Mouse (Mus musculus) telencephalon, adult 2 months (tissue): ENCODE data around the gene Gm45623.

ENCODE experiments used
- DNase-seq: peaks from one replicate; pipeline ENCODE4 v3.0.0-alpha.2; 2011; ENCODE audit warnings: low read depth, low spot score

Gene Gm45623

DNA sequence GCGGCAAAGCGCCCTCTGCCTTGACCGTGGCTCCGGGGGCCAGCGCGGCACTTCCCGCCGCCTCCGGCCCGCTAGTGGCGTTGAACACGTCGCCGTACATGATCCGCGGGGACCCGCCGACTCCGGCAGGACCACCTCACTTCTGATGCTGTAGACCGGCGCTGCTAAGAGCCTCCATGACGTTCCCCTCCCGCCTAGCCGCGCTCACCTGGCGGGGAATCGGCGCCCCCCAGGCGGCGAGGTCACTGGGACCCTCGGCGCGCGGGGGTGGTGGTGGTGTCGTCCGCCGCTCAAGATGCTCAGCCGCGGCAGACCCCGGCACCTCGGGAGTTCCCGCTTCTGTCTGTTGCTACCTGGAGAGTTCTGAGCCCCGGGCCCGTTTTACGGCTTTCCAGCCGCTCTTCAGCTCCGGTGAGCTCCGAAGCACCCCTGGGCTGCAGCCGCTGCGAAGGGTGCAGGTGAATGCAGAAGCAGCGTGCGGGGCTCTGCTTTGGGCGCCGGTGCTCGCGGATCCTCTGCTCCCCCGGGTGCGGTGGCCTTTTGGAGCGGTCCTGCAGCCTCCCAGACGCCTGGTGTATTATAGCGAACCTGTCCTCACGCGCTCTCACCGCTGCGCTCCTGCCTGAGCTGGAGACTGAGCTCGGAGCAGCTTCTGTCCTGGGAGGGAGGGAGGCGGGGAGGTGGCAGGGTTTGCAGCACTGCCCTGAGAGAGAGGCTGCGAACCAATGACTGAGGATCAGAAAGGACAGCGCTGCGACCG, at the start of gene Gm45623:
TSS of gene Gm45623 (minus strand) at position 636 of the 760 bp plus-strand sequence.
- DNase-seq, result no peak

DNA sequence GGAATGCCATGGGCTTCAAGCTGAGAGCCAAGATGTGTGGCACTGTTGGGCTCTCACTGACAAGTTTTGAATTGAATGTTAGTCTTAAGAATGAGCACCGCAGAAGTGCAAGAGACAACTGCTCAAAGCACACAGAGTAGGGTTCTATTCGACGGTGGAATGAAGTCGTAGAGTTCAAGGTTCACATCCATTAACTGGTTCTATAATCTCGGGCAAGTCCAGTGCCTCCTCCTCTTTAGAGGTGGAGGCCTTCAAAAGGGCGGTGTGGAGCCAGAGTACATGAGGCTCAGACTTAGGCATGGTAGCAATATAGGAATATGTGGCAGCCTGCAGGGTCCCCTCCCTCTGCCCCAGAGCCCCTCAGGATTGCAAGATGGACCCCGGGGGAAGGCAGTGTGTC, 43.8 kb upstream of the Gm45623 start:
- DNase-seq, result no peak

DNA sequence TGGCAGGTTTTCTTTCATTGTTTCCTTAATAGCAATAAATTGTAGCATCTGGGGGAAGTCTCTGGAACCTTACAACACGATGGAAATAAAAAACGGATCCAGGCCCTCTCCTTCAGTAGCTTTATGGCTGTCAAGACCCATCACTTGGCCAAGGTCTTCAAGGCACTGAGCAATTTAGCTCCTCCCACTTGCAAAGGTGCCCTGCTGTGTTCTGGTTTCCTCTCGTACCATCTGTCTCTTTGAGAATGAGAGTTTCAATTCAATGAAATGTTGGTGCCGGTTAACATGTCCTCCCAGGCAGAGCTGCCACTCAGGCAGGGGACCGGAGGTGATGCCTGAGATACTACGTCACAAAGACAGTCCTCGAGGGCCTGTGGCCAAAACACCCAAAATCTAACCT, 41.9 kb upstream of the Gm45623 start:
- no peak for DNase-seq

DNA sequence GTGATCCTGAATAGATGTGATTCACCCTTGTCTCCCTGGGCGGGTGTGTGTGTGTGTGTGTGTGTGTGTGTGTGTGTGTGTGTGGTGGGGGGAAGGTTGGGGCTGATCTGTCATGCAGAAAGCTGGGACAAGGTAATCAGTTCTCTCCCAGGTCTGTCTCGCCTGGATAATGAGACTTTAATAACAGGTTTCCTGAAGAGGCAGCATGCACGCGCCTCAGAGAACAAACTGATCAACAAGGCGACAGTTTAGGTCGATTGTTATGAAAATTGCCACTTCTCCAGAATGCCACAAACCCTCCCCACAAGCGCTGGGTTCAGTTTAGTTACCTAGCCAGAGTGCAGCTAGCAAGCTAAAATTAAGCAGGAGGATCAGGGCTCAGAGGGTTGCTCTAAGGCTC, 40.8 kb upstream of the Gm45623 start:
- no peak for DNase-seq

DNA sequence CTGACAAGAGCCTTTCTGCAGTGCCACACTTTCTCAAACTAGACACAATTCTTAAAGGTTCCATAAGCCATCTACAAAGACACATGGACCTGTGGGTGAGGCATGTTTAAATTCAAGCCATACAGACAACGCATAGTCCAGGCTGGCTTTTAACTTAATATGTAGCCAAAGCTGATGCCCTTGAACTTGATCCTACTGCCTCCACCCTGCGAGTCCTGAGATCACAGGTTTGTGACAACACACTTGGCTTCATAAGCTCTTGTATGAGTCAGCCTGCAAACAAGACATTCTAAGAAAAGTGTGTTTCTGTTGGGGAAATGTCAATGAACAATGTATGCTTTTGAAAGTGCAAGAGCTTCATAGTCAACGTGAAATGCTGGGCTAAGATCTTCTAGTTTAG, 39.2 kb upstream of the Gm45623 start:
- no peak for DNase-seq

DNA sequence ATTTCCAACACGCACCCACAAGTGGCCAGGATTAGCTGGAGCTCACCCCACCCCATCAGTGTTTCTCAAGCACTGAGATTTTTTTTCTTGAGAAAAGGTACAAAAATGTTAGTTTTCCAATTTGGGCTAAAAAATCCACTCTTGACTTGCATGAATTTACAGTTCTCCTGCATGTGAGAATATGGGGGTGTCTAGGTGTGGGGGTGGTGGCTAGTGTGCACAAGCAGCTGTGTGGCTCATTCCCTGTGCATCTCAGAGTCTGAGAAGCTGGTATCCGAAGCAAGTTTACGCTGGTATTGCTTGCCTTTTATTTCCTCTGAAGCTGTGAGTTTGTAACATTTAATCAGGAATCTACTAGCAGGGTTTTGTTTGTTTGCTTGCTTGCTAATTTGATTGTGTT, 37.1 kb upstream of the Gm45623 start:
- DNase-seq, result peak; percentile 63

DNA sequence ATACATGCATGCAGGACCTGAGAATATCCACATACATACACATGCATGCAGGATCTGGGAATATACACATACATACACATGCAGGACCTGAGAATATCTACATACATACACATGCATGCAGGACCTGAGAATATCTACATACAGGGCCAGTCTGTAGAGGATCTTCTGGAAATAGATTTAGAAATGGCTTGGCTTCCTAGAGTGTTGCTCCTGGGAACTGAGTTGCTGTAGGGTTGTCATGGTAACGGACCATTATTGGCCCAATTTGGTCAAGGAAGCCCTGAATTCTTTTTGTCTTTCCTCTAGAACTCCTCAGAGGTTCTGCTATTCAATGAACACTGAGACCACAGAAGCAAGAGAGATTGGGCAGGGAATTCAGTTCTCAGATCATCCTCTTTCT, 29.0 kb upstream of the Gm45623 start:
- peak; percentile 86 for DNase-seq

DNA sequence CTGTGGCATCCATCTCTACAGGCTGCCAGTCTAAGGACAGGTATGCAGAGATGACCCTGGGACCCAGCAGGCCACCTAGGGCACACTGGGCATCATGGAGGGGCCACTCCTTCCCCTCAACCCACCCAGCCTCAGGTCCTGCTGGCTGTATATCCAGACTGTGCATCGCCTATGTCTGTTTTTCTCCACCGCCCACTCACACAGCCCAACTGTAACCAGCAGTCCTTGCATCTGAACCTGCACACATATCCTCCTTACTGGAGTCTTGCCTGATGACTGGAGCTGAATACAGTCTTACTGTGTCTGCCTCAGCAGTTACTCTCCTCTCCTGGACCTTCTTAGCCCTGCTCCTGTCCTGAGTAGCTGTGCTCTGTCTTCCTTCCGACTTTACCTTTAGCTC, 28.1 kb upstream of the Gm45623 start:
- peak; percentile 58 for DNase-seq

DNA sequence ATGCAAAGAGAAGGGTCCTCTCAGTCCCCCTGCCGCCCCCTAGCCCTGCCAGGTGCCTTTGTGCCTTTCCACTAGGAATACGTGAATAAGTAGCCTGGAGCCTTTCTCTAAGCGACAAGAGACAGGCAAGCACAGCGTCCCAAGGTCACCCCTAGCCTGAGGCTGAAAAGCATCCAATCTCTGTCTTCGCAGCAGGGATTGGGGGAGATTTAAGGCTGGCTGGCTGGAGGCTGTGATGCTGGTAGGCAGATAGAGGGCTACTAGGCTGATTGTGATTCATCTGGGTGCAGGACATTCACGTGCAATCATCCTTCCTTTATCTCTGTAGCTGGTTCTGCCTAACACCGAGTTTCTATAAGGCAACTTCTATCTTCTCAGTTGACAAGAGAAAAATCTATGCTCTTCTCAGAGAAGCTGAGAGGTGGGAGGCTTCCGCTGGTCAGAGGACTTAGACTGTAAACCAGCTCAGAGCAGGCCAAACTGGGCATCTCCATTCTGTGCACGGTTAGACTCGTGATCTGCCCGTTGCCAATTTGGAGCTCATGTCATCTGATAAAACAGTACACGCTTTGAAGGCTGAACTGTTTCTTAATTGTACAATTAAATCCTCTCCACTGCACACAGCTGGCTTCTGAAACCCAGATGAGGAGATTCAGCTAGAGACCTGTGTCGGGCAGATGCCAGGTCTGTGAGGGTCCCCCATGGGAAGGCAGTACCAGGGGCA, 27.3 kb upstream of the Gm45623 start:
- DNase-seq, result peak; percentile 48

DNA sequence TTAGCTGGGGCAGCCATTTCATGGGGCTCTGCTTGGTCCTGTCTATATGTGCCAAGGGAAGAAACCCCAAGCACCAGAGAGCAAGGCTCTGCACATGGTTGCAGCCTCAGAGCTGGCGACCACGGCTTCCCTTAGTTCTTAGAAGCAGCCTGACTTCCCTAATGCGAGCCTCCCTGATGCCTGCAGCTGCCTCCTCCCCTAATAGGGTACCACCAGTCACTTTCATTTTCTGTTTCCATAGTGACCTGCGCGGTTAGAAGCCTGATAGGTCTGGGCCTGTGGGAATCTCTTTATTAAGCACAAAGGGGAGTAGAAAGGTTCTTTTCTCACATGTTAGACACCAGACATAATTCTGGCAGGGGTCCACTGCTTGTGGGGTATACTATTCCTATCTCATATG, 20.7 kb upstream of the Gm45623 start:
- DNase-seq, result no peak

DNA sequence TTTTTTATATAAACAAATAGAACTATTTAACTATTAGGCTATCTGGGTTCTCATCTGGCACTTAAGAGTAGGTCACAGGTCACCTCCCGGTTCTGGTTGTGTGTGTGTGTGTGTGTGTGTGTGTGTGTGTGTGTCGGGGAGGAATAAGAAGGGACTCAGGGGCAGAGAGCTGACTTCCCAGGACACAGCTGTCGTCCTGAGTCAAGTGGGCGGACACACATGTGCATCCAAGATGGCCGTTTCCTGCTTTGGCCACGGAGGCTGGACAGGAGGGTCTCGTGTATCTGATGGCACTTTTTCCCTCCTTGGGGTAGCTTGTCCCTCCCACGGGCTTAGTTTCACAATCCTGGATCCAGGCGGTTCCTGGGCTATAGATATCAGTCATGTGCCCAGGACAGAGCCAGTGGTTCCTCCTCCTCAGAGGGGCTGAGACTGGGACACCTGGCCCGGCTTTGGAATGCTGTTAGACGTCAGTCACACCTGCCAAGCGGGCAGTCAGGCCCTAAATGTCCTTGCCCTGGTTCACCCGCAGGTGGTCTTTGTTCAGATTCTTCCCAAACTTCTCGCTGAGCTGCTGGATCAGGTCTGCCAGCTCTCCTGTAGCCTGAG, 19.7 kb upstream of the Gm45623 start:
- no peak for DNase-seq

DNA sequence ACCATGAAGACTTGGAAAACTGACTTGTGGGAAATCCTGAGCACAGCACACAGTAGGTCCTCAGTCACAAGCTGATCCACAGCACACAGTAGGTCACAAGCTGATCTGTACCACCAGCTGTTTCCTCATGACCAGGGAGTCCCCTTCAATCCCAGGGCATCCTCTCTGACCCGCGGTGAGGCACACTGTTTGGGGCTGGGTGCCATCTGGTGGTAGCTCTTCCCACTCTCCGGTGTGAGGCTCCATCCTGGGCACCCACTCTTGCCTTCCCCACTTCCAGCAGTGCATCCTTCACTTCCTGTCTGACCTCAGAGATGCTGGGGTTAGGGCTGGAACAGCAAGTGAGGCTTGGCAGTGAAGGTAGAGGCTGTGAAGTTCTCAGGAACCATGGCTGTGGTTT, 19.0 kb upstream of the Gm45623 start:
- no peak for DNase-seq

DNA sequence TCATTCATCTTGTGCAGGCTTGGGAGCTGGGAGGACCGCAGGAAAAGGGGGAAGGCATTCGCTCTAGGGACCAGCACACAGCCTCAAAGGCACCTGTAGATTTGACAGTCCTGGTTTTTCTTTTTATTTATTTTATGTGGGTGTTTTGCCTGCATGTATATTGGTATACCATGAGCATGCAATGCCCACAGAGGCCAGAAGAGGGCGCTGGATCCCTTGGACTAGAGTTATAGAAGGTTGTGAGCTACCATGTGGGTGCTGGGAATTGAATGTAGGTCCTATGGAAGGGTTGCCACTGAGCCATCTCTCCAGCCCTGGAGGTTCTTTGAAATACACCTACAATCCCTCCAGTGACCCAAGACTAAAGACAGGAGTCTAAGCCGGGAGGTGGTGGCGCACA, 17.2 kb upstream of the Gm45623 start:
- no peak for DNase-seq

DNA sequence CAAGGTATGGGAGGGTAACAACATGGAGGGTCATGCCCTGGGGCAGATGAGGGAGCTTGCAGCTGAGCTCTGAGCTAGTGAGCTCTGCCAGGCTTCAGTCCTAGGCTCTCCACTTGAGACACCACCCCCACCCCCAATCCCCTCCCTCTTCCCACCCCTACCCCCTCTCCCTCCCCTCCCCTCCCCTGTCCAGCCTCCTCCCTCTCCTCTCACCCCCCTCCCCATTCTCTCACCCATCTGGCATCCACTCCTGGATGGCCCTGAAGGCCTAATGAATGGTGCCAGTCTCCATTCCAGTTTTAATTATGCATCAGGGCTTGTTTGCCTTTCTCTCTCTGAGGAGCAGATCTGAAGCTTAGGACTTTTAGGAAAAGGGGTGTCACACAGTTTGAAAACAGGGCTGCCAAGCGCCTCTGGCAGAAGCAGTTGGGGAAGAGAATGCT, 16.5 kb upstream of the Gm45623 start:
- DNase-seq, result no peak

DNA sequence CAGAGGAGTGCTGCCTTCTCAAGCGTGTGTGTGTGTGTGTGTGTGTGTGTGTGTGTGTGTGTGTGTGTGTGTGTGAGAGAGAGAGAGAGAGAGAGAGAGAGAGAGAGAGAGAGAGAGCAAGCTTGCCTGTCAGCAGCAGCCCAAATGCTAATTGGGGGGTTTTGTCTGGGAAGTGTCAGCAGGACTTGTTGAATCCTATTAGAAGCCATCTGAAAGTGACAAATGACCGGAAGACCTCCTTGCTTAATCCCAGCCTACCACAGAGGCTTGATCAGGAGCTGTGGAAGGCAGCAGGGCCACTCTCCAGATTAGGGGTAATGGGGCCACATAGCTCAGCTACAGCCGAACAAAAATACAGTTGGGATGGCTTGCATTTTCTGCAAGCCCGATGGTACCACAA, 15.8 kb upstream of the Gm45623 start:
- DNase-seq, result no peak

DNA sequence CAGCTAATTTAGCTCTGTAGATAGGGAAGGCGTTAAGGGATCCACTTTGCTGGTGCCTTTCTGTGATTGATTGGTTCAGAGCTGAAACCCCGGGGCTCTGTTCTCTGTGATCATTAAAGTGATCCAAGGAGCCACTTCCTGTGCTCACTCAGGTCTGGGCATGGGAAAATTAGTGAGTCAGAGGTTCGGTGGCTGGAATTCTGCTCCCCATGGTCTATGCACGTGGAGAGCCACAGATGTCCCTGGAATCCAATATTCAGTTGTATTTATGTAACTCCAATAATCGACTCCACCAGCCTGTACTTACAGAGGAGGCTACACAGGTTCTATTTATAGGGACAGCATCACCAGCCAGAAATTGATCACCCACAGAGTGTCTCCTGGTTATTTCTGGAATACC, 12.6 kb upstream of the Gm45623 start:
- no peak for DNase-seq

DNA sequence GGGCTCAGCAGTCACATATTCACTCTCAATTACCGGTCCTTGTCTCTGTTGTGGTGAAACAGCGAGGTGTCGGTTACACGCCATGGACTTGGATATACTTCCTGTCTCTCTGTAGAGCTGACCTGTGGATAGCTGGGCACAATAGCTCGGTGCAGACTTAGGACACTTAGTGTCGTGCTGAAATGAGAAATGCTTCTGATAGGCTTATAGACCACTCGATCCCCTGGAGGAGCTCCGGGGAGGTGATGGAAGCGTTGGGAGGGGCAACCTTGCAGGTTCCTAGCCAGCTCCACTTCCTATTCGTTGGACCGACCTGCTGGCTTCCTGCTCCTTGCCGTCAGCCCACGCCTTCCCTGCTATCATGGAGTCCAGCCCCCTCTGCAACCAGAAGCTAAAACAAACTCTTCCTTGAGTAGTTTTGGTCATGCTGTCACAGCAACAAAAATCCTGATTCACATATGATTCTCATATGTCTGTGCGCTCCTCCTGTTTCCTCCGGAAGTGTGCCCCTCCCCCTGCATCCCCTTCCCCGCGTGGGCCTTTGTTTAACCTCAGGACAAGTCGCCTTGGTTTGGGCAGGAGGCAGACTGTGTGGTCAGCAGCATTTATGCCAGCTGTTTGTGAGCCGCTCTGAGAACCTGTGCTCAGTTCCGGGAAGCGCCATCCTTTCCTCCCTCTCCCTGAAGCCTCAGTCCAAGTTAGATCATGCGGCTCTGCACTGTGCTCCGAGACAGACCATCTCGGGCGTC, 11.8 kb upstream of the Gm45623 start:
- no peak for DNase-seq

DNA sequence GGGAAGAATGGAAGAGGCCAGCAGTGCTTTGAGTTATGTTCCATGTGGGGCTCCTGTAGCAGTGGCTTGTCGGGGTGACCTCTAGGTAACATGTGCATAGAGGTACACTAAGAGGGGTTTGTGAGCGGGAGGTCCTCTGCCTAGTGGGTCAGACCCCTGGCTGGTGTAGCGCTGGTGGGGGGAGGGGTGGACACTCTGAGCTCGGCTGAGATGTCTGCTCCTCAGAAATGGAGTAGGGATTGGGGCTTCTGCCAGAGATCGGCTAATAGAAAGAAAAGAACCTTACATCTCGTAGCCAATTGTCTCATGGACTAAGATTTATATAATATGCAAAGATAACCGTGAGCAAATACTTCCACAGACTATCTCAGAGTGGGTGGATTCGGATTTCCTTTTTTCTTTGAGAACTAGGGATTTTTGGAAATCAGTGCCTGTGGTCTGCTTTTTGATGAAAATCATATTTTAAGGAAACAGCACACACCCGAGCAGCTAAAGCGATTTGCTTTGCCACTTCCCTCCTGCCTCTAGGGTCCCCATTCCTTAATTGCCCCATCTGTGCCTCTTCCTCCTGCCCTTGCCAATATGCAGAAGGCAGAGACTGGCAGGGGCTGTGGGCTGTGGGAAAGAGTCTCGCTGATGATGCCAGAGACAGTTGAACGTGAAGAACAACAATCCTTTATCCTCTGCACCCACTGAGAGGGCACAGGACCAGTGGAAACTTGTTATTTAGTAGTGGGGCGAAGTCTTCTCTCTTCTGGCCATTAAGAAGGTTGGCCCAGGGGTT, 9.0 kb upstream of the Gm45623 start:
- no peak for DNase-seq

DNA sequence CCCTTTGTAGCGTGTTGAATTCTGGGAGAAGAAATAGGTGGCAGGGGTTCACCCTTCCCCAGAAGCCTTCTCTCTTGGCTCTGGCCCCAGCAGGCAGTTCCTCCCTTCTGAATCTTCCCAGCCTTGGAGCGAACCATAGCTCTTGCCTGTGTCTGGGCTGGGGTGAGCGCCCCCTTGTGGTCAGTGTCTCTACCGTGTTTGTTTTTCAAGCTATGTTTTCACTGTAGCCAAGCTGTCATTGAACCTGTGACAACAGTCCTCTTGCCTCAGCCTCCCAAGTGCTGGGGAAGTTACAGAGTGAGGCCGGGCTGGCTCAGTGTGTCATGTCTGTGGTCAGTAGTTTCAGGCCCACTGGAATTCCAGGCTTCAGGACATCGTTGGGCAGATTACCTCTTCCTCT, 4.9 kb upstream of the Gm45623 start:
- DNase-seq, result no peak

DNA sequence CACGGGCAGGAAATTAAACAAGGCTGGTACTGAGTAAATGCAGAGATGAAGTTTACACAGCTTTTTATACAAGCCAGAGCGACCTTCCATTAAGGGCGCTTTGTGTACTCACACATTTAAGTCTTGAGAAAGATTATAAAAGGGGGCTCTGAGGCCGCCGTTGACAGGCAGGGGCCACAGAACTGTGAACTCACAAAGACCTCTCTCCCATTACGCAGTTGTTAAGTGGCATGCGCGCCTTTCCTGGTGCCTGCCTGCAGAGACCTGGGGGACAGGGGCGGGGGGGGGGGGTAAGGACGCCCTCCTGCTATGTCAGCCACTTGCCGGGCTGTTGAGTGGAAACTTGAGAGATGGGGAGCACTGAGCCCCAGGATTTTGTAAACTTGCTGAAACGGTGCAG, 3.6 kb upstream of the Gm45623 start:
- DNase-seq, result no peak

DNA sequence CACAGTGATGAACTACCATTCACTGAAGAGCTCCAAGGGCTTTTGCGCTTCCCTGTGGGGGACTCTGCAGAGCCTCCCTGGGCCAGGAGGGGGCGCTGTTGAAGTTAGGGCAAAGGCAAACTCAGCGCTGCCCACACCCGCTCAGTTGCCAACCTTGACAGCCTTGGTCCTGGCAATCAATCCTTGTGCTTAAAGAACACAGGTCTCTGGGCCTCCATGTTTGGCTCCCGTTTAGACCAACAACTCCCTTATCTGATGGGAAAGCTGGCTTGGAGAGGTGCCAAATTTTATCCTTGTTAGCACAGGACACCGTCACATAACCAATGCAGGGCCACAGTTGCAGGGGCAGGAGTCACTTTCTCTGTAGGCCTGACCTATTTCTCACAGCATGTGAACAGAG, 2.2 kb upstream of the Gm45623 start:
- no peak for DNase-seq
